In the genomic region with DNA sequence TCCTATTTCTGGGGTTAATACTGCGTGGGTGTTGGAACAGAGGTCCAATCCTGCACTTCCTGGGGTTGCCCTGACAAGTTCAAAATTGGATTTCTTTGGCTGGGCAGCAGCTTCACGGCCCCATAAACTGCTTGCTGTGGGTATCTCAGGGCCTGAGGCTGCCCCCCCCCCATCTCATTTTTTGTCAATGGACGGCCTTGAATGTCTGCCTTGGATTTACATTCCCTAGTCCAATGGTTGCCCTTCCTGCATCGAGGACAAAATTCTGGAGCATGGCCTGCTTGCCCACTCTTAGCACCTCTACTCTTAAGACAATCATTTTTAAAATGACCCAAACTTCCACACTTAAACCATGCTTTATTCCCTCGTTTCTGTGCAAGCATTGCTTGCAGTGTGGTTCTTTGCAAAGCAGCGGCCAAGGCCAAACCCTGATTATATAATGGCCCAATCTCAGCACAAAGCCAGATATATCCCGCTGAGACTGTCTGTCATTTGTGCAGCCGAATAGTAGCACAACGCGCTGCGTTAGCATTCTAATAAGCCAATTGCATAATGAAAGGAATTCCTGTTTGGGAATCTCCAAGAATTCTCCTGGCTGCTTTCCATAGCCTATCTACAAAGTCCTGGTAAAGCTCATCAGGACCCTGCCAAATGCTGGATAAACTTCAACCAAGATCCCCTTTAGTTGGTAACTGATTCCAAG, we compare ENCODE assay signal across 10 mouse cellular contexts.
DNase-seq lines count a peak whose midpoint lies in the region; ATAC-seq and TF ChIP-seq lines count a peak whose summit lies in the region.
"Had no signal": no experiment of that assay in that cellular context is flagged by ENCODE, and none has a peak within 500 bp of the region (broad histone marks: within the 10 kb centered on the region; RNA-seq: fewer than 3 reads in every experiment).

No protein-coding gene starts in this region.

- H3K27me3 ChIP-seq in forebrain, embryonic 16.5 days (replicated peaks; ENCODE audit: control insufficient read depth, insufficient read depth, low read length) = no peaks in the 10 kb centered on the region

- H3K9ac ChIP-seq in forebrain, embryonic 16.5 days (replicated peaks; ENCODE audit: low read depth, low read length) = no peak overlapping the region

- H3K9me3 ChIP-seq in forebrain, embryonic 16.5 days (ENCODE audit: control insufficient read depth, low read length) = no peaks in the 10 kb centered on the region

- peak; percentile 5 for DNase-seq in heart, adult 8-10 months (ENCODE audit: low spot score)
- DNase-seq in heart, postnatal 4 days = no peak
- peak; percentile 8 for DNase-seq in ovary, adult 18-20 months (ENCODE audit: low spot score)
- DNase-seq in ovary, postnatal 10 days (ENCODE audit: low spot score) = no peak
- DNase-seq in embryo, embryonic 10.5 days (ENCODE audit: low spot score) = no peak
- DNase-seq in kidney, postnatal 14 days = no peak
- no peak for DNase-seq in gastrocnemius, adult 2 months
- DNase-seq: right cerebral cortex, adult 18-20 months; thymus, postnatal 14 days had no signal

- 16% methylated on average over 11 of the region's 11 CpGs for WGBS in forebrain, embryonic 16.5 days

- H3K4me1 ChIP-seq in forebrain, embryonic 16.5 days (replicated peaks; ENCODE audit: control insufficient read depth, insufficient read depth, low read length) = peaks cover 7% of the 10 kb centered on the region

- ATAC-seq in forebrain, embryonic 16.5 days = peak; percentile 98

- no peak for TF ChIP-seq CTCF in gastrocnemius, adult 2 months (IDR thresholded peaks at IDR 0.05)

- no peak overlapping the region for H3K27ac ChIP-seq in forebrain, embryonic 16.5 days (ENCODE audit: low read length)
- H3K27ac ChIP-seq in gastrocnemius, adult 2 months = no peak overlapping the region

- no peak overlapping the region for H3K4me3 ChIP-seq in forebrain, embryonic 16.5 days (replicated peaks; ENCODE audit: low read length)
- H3K4me3 ChIP-seq in gastrocnemius, adult 2 months = no peak overlapping the region

- H3K36me3 ChIP-seq in forebrain, embryonic 16.5 days (ENCODE audit: control insufficient read depth, insufficient read depth) = no peaks in the 10 kb centered on the region

- intact Hi-C loops in gastrocnemius, adult 2 months (cut with DNase I) = no loop called here

- peak overlapping the region; percentile 5; the same call in 1 of the 2 replicates for H3K4me2 ChIP-seq in forebrain, embryonic 16.5 days (ENCODE audit: low read length)

Comparison
In these comparisons a context has a peak if more than half of its experiments do, and no peak if none do; other contexts are left out.
1. DNase-seq: peak in heart, adult 8-10 months (single experiment) and ovary, adult 18-20 months (single experiment); none in heart, postnatal 4 days (single experiment), ovary, postnatal 10 days (single experiment), embryo, embryonic 10.5 days (single experiment), kidney, postnatal 14 days (single experiment) and gastrocnemius, adult 2 months (single experiment).